Mouse (Mus musculus) retina, postnatal 1 day (tissue): ENCODE measurements around the gene Pla2g2d.

Experiments
- DNase-seq: peaks from one replicate; pipeline ENCODE4 v3.0.0-alpha.2; 2012

The Pla2g2d gene

GRCm38 (mm10) chr4:138775435-138775834 is at the start of gene Pla2g2d:
Gene Pla2g2d, plus strand, starts transcription at chr4:138775735.
- DNase-seq = no peak

- DNase-seq = no peak
Measured at GRCm38 (mm10) chr4:138725751-138726150, 49.8 kb upstream of the Pla2g2d start.

- peak; percentile 86 for DNase-seq
Measured at GRCm38 (mm10) chr4:138729018-138729703, 46.4 kb upstream of the Pla2g2d start.

- no peak for DNase-seq
Measured at GRCm38 (mm10) chr4:138734105-138734504, 41.4 kb upstream of the Pla2g2d start.

- no peak for DNase-seq
Measured at GRCm38 (mm10) chr4:138734863-138735262, 40.7 kb upstream of the Pla2g2d start.

- no peak for DNase-seq
Measured at GRCm38 (mm10) chr4:138737031-138737430, 38.5 kb upstream of the Pla2g2d start, which contains the start of gene Ubxn10. Gene Ubxn10, minus strand, starts transcription at chr4:138737167.

- DNase-seq = no peak
Measured at GRCm38 (mm10) chr4:138739136-138739851, 36.2 kb upstream of the Pla2g2d start.

- peak; percentile 53 for DNase-seq
Measured at GRCm38 (mm10) chr4:138745884-138746283, 29.7 kb upstream of the Pla2g2d start.

- DNase-seq = no peak
Measured at GRCm38 (mm10) chr4:138746866-138747265, 28.7 kb upstream of the Pla2g2d start.

GRCm38 (mm10) chr4:138747851-138748250 is 27.7 kb upstream of the Pla2g2d start:
- peak; percentile 46 for DNase-seq

- DNase-seq = peak; percentile 70
Measured at GRCm38 (mm10) chr4:138748369-138749072, 27.0 kb upstream of the Pla2g2d start.

- no peak for DNase-seq
Measured at GRCm38 (mm10) chr4:138752603-138753002, 22.9 kb upstream of the Pla2g2d start.

- no peak for DNase-seq
Measured at GRCm38 (mm10) chr4:138753608-138754007, 21.9 kb upstream of the Pla2g2d start.

GRCm38 (mm10) chr4:138754432-138754831 is 21.1 kb upstream of the Pla2g2d start:
- DNase-seq = no peak

- no peak for DNase-seq
Measured at GRCm38 (mm10) chr4:138755439-138755838, 20.1 kb upstream of the Pla2g2d start.

- DNase-seq = no peak
Measured at GRCm38 (mm10) chr4:138755983-138756382, 19.6 kb upstream of the Pla2g2d start.

GRCm38 (mm10) chr4:138757416-138757815 is 18.1 kb upstream of the Pla2g2d start, which contains the start of gene Pla2g2f:
Gene Pla2g2f, minus strand, starts transcription at chr4:138757626.
- no peak for DNase-seq

- DNase-seq = no peak
Measured at GRCm38 (mm10) chr4:138762266-138762665, 13.3 kb upstream of the Pla2g2d start.

- no peak for DNase-seq
Measured at GRCm38 (mm10) chr4:138771970-138772369, 3.6 kb upstream of the Pla2g2d start.

GRCm38 (mm10) chr4:138772386-138772785 is 3.1 kb upstream of the Pla2g2d start:
- DNase-seq = no peak

- DNase-seq = no peak
Measured at GRCm38 (mm10) chr4:138777417-138778407, 2.2 kb downstream of the Pla2g2d start.

GRCm38 (mm10) chr4:138780300-138780699 is 4.8 kb downstream of the Pla2g2d start:
- DNase-seq = no peak
